Mouse (Mus musculus) forebrain, postnatal 0 days (tissue): ENCODE data around the gene Pip5k1b. TPM values are rescaled to one million over a fixed set of nuclear protein-coding genes. Genes with fewer than 3 reads are reported as not detected.

Experiments
- ATAC-seq: fragments of 200-750 bp; cut with Nextera tagmentation; 2 replicates; pipeline ENCODE4 v1.8.0; 2017; ENCODE audit warnings: mild to moderate bottlenecking, moderate library complexity
- DNase-seq: peaks from one replicate; pipeline ENCODE4 v3.0.0-alpha.2; 2015
- H3K27ac ChIP-seq: fragments of 300-500 bp; sonication (generic); 2 replicates; pipeline ENCODE4 v1.5.1; 2014; ENCODE audit warnings: low read depth, mild to moderate bottlenecking, antibody characterized with exemption, low read length, moderate library complexity, mixed read lengths
- H3K27me3 ChIP-seq: fragments of 300-500 bp; sonication (generic); 2 replicates; pipeline ENCODE4 v1.6.1; 2014; ENCODE audit warnings: mild to moderate bottlenecking, low read length, mixed read lengths; ENCODE audit not compliant: insufficient read depth
- H3K36me3 ChIP-seq: fragments of 300-500 bp; sonication (generic); 2 replicates; pipeline ENCODE4 v1.6.1; 2014; ENCODE audit warnings: mild to moderate bottlenecking, moderate library complexity; ENCODE audit not compliant: insufficient read depth
- H3K4me1 ChIP-seq: fragments of 300-500 bp; sonication (generic); 2 replicates; pipeline ENCODE4 v1.6.1; 2014; ENCODE audit warnings: antibody characterized with exemption; ENCODE audit not compliant: insufficient read depth
- H3K4me2 ChIP-seq: fragments of 300-500 bp; sonication (generic); 2 replicates; pipeline ENCODE4 v1.6.1; 2014; ENCODE audit warnings: low read depth, mild to moderate bottlenecking, moderate library complexity
- H3K4me3 ChIP-seq: fragments of 300-500 bp; sonication (generic); 2 replicates; pipeline ENCODE4 v1.5.1; 2014; ENCODE audit warnings: low read depth, low read length, mixed read lengths
- H3K9ac ChIP-seq: fragments of 300-500 bp; sonication (generic); 2 replicates; pipeline ENCODE4 v1.6.1; 2014; ENCODE audit warnings: mild to moderate bottlenecking
- H3K9me3 ChIP-seq: fragments of 300-500 bp; sonication (generic); 2 replicates; pipeline ENCODE4 v1.6.1; 2016; ENCODE audit warnings: low read length
- CTCF ChIP-seq: sonication (generic); IDR thresholded peaks from 2 replicates; pipeline ENCODE4 v1.5.1; 2016; ENCODE audit warnings: antibody characterized with exemption, control low read depth, low read depth
- WGBS: fragments of 180-500 bp; shearing (Covaris S2); extraction: QIAGEN DNeasy Blood & Tissue Kit; methylation state at CpG from one replicate; pipeline ENCODE4 v1.1.7; 2014; 5-methylcytosine and 5-hydroxymethylcytosine counted together
- polyA plus RNA-seq: library from polyadenylated mRNA; unstranded; fragments of >200 nt; fragmentation: Nextera tagmentation; extraction: Ambion mirVana; gene quantifications from 2 replicates; pipeline ENCODE4 v1.2.1, GENCODE M21; 2015
- total RNA-seq: library from RNA; depleted of rRNA; stranded (reverse); fragments of >200 nt; gene quantifications from 2 replicates; pipeline ENCODE4 v1.2.3, GENCODE M21; 2014

Pip5k1b gene
- total and polyA plus RNA-seq, 2 experiments from 2014 or later = 1.8 to 2.7 TPM

DNA sequence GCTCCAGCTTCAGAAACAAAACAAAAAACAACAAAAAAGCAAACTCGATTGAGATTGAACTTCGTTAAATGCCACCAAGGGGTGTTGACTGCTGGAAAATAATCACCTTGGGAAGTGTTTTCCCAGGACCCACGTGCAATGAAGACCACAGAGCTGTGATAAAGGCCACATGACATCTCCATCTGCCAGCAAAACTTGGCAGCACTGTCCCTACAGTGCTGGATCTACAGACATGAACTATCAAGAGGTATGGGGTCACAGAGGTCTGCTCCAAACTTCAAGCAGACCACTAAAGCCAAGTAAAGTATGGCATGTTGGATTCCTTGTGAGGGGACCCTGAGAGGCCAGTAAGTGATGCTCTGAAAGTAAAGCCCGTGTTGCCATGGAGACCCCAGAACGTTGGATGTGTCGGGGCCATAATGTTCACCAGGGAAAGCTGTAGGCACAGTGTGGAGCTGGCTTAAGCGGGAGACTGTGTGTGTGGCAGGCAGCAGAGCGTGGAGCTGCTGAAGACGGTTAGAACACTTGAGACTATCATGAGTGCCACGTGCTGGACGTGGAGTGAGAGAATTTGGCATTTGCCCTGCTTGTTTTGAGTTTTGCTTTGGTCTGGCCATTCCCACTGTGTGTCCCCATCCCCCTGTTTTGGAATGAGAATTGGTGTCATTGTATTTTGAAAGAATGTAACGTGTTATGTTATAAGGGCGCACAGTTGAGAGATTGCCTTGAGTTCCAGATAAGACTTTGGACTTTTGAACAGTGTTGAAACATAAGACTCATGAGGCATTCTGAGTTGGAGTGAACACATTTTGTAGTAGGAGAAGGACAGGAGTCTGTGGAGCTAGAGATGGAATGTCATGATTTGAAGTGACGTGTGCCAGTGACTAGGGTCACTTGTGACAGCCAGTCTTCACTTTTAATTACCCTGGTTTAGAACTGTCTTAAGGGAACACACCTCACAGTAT, 12.0 kb downstream of the Pip5k1b start:
- Histone ChIP-seq H3K4me3 (no peak overlapping the region), H3K36me3 (no peaks in the 10 kb centered on the region), H3K4me1 (no peaks in the 10 kb centered on the region), H3K27ac (no peak overlapping the region), H3K9me3 (no peaks in the 10 kb centered on the region), H3K27me3 (no peaks in the 10 kb centered on the region), H3K4me2 (no peak overlapping the region), H3K9ac (no peak overlapping the region)
- DNase-seq (no peak), ATAC-seq (0 out of 2 replicates have a peak, but pooled peaks have one; percentile 38)
- TF ChIP-seq CTCF = no peak
- WGBS = 73% methylated on average over 14 of the region's 14 CpGs

DNA sequence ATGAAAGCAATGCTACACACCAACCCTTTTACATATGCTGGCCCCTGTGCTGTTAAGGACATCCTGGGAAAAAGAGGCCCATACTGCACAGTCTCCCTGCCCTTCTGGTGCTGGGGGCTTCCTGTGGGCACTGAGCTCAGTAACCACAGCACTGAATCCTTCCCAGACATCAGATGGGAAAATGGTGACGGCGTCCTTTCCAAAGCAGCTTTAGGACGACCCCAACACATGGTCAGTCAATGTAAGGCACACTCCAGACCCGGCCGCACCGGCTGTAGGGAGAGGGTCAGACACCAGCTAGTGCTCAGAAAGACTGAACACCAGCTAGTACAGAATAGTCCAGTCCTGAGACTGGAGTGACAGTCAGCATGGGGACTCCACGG, 13.4 kb downstream of the Pip5k1b start:
- H3K4me3 ChIP-seq = no peak overlapping the region
- DNase-seq (no peak), ATAC-seq (no peak)
- H3K4me2 ChIP-seq = no peak overlapping the region
- no peak overlapping the region for H3K27ac ChIP-seq
- H3K36me3 ChIP-seq = no peaks in the 10 kb centered on the region
- no peaks in the 10 kb centered on the region for H3K4me1 ChIP-seq
- WGBS = 88% methylated on average over 7 of the region's 7 CpGs
- H3K27me3 ChIP-seq = no peaks in the 10 kb centered on the region
- no peak for TF ChIP-seq CTCF
- no peak overlapping the region for H3K9ac ChIP-seq
- H3K9me3 ChIP-seq = no peaks in the 10 kb centered on the region

DNA sequence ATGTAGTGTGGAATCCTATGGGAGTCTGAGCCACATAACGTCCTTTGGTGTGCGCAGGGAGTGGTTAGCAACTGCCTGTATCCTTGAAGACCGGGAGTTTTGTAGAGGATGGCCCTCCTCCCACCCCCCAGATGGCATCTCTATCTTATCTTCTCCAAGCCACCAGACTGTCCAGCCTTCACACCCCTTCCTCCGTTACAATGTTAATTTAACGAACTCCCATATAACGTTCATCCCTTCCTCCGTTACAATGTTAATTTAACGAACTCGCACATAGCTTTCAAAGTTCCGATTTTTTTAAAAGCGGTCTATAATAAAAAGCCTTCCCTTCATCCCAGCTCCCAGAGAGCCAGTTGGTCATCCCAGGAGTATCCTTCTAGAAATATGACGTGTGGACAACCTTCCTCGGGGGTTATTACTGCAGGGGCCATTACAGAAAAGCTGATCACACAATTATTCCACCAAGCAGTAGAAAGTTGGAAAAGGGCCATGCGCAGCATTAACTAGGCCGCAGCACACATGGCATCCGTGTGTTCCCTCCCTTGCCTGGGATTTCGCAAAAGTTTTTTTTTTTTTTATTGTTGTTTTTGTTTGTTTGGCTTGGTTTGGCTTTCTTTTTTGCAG, 13.9 kb downstream of the Pip5k1b start:
- no peak overlapping the region for H3K27ac ChIP-seq
- no peaks in the 10 kb centered on the region for H3K4me1 ChIP-seq
- no peaks in the 10 kb centered on the region for H3K9me3 ChIP-seq
- DNase-seq (no peak), ATAC-seq (no peak)
- no peak overlapping the region for H3K4me2 ChIP-seq
- H3K27me3 ChIP-seq = no peaks in the 10 kb centered on the region
- TF ChIP-seq CTCF = no peak
- no peaks in the 10 kb centered on the region for H3K36me3 ChIP-seq
- no peak overlapping the region for H3K4me3 ChIP-seq
- WGBS = 69% methylated on average over 17 of the region's 17 CpGs
- no peak overlapping the region for H3K9ac ChIP-seq

DNA sequence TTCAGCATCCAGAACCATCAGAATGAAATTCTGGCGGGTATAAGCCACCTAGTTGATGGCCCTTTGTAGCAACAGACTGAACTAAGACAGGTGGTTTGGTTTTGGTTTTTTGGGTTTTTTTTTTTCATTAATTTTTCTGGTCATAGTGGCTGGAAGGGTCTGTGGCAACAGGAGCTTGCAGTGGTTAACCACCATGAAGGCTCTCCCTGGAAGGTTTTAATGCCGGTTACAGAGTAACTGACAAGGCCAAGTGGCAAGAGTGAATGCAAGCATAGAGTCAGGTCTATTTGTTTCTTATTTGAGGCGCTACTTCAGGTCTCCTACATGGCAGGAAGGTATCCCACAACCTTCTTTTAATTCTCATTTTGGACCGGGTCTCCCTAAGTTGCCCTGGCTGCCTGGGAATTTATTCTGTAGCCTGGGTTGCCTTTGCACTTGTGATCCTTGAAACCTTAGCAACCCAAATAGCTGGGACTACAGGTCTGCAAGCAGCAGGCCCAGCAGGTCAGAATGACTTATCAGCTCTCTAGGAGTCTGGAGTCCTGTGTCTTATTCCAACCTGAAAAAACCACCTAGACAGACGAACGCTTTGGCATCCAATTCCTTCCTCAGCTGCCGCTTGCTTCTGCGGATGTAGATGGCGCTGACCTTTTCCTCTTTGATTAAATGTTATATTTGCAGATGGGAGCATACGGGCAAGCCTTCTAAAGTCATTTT, 14.6 kb downstream of the Pip5k1b start:
- no peak for DNase-seq
- H3K27me3 ChIP-seq = no peaks in the 10 kb centered on the region
- H3K4me1 ChIP-seq = no peaks in the 10 kb centered on the region
- TF ChIP-seq CTCF = no peak
- H3K4me3 ChIP-seq = no peak overlapping the region
- no peaks in the 10 kb centered on the region for H3K9me3 ChIP-seq
- 93% methylated on average over 10 of the region's 10 CpGs for WGBS
- ATAC-seq = no peak
- H3K27ac ChIP-seq = no peak overlapping the region
- no peak overlapping the region for H3K4me2 ChIP-seq
- H3K36me3 ChIP-seq = no peaks in the 10 kb centered on the region
- H3K9ac ChIP-seq = no peak overlapping the region

DNA sequence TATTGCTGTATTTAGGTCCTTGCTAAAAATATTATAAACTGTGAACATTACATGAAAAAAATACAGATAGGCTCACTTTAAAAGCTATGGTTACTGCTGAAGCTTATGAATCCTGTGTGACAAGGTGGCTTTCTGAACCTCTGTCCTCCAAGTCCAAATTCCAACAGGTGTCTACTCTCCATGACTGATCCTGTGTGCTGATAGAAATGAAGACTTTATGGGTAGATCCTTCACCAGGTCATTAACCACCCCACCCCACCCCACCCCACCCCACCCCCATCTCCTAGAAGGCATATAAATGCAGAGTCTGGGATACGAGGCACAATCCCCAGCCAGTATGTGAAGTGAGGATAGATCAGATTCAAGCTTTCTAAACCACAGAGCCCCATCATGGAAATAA, 16.6 kb downstream of the Pip5k1b start:
- Histone ChIP-seq H3K36me3 (no peaks in the 10 kb centered on the region), H3K27me3 (no peaks in the 10 kb centered on the region), H3K27ac (no peak overlapping the region), H3K4me2 (no peak overlapping the region), H3K9me3 (no peaks in the 10 kb centered on the region), H3K4me1 (no peaks in the 10 kb centered on the region), H3K9ac (no peak overlapping the region), H3K4me3 (no peak overlapping the region)
- ATAC-seq (no peak), DNase-seq (no peak)
- WGBS = 91% methylated on average over 1 of the region's 1 CpGs
- no peak for TF ChIP-seq CTCF

DNA sequence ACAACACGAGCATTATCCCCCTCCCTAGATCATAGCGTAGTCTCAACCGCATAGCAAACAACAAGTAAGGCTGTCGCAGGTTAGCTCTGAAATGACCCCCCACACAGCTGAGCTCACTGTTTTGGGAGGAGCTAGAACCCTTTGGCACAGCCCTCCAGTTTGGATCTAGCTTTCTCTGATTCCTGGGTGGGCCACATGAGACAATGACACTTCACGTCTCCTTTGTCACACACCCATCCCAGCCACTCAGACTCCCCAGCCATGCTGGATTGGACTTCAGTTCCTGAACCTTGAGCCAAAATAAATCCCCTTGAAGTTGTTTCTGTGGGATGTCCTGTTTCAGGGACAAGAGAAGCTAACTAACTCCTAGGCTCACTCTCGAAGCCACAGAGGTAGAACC, 17.5 kb downstream of the Pip5k1b start:
- no peak for TF ChIP-seq CTCF
- 83% methylated on average over 6 of the region's 6 CpGs for WGBS

More for the DNA sequence above, 17.5 kb downstream of the Pip5k1b start:
- H3K4me1 ChIP-seq = no peaks in the 10 kb centered on the region
- no peak overlapping the region for H3K4me2 ChIP-seq
- no peak overlapping the region for H3K9ac ChIP-seq
- H3K4me3 ChIP-seq = no peak overlapping the region
- H3K27me3 ChIP-seq = no peaks in the 10 kb centered on the region
- no peak overlapping the region for H3K27ac ChIP-seq
- no peaks in the 10 kb centered on the region for H3K9me3 ChIP-seq
- DNase-seq = no peak
- no peaks in the 10 kb centered on the region for H3K36me3 ChIP-seq
- no peak for ATAC-seq
